Mouse (Mus musculus): ENCODE measurements around the gene Gm13030.

- TF ChIP-seq ZNF384 (IDR thresholded peaks at IDR 0.05; ENCODE audit: low read depth, low read length) (no peak), ZC3H11A (IDR thresholded peaks at IDR 0.05; ENCODE audit: borderline replicate concordance, low read depth, low read length) (no peak), CHD2 (IDR thresholded peaks at IDR 0.05; ENCODE audit: low read depth, low read length) (no peak), MAFK (IDR thresholded peaks at IDR 0.05; ENCODE audit: insufficient read depth, low read depth, low read length) (no peak), HCFC1 (IDR thresholded peaks at IDR 0.05; ENCODE audit: borderline replicate concordance, insufficient read depth, low read length) (no peak)
Measured at GRCm38 (mm10) chr4:138840726-138841125, 33.0 kb downstream of the Gm13030 start.
